Mouse (Mus musculus) kidney, adult 8-10 months (tissue): ENCODE data around the gene Ap1s2.

Experiments
- DNase-seq, 2 experiments: peaks; one replicate each; pipeline ENCODE4 v3.0.0; 2022

The Ap1s2 gene

DNA sequence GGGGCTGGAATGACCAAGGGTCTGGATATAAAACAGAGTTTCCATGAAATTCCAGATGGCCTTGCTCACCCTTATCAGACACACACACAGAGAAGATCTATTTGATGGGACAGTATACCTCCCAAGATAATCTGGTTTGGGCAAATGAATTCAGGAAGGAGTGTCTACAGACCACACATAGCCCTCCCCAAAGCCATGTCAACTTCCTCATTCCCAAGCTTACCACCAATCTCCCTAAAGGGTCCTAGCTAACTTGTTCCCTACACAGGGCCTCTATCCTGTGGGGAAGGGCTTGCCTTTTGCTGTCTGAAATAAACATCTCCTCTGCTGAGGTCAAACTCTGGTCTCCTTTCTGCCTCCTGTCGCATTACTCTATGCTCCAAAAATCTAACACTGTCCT, 72.3 kb downstream of the Ap1s2 start:
- no peak for DNase-seq

- no peak for DNase-seq
These were observed 72.7 kb downstream of the Ap1s2 start for GRCm38 (mm10) chrX:163981500-163981899.

DNA sequence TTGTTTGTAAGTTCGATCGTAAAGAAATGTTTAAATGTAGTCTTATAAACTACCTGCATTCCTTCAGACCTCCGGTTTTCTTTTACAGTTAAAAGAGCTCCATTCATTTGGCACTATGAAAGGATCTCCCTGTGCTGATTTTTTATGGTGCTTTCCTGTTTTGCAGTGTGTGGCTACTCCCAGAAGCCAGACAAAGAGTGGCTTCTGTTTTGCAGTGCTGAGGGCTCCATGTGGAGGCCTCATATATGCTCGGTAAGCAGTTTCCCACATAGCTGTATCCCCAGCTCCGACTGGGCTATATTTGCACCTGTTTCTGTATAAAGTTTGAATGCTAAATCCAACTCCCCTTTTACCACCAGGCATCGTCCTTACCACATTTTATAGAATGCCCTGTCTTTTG, 73.3 kb downstream of the Ap1s2 start:
- DNase-seq, result no peak
